In genomic region chr2:125152388-125152787, GRCm38 (mm10) we compare ENCODE assay signal across 14 mouse cellular contexts. TPM values are rescaled to one million over a fixed set of nuclear protein-coding genes. Genes with fewer than 3 reads are reported as not detected.
"Had no signal": no experiment of that assay in that cellular context is flagged by ENCODE, and none has a peak within 500 bp of the region (broad histone marks: within the 10 kb centered on the region; RNA-seq: fewer than 3 reads in every experiment).

Gene Slc12a1 (plus strand): TSS chr2:125152505.

- H3K4me2 ChIP-seq: limb, embryonic 12.5 days; midbrain, embryonic 12.5 days; neural tube, embryonic 15.5 days had no signal

- ATAC-seq: intestine, embryonic 16.5 days had no signal

- H3K4me1 ChIP-seq: limb, embryonic 12.5 days; midbrain, embryonic 12.5 days; neural tube, embryonic 15.5 days had no signal

- H3K4me3 ChIP-seq: limb, embryonic 12.5 days; midbrain, embryonic 12.5 days; neural tube, embryonic 15.5 days had no signal

- H3K9me3 ChIP-seq: limb, embryonic 12.5 days; midbrain, embryonic 12.5 days; neural tube, embryonic 15.5 days had no signal

- DNase-seq: layer of hippocampus, adult 9-11 months; layer of hippocampus, postnatal 36 days; lung, adult 18-20 months; right cerebral cortex, adult 18-20 months; right cerebral cortex, postnatal 25 days; thymus, postnatal 36 days had no signal

- H3K9ac ChIP-seq: limb, embryonic 12.5 days; liver, embryonic 14.5 days; midbrain, embryonic 12.5 days; neural tube, embryonic 15.5 days had no signal

- H3K27me3 ChIP-seq: limb, embryonic 12.5 days; midbrain, embryonic 12.5 days; neural tube, embryonic 15.5 days had no signal

- H3K27ac ChIP-seq: limb, embryonic 12.5 days; liver, embryonic 14.5 days; midbrain, embryonic 12.5 days; neural tube, embryonic 15.5 days had no signal

- H3K36me3 ChIP-seq: limb, embryonic 12.5 days; midbrain, embryonic 12.5 days; neural tube, embryonic 15.5 days had no signal

RNA-seq across cellular contexts. Expression of gene Slc12a1, which starts in this region (rescaled TPM):
- polyA plus RNA-seq: intestine, embryonic 16.5 days; limb, embryonic 12.5 days; liver, adult 2 months; liver, embryonic 14.5 days; midbrain, embryonic 12.5 days; small intestine, adult 2 months; stomach, embryonic 16.5 days had no signal
